Mouse (Mus musculus) limb, embryonic 10.5 days (tissue): ENCODE results near the gene Vash1. TPM values are rescaled to one million over a fixed set of nuclear protein-coding genes. Genes with fewer than 3 reads are reported as not detected.

Source experiments
- polyA plus RNA-seq: library from polyadenylated mRNA; unstranded; fragments of >200 nt; fragmentation: Nextera tagmentation; extraction: Ambion mirVana; gene quantifications from 2 replicates; pipeline ENCODE4 v1.2.1, GENCODE M21; 2016

Vash1 gene
- polyA plus RNA-seq, 1 experiment from 2014 or later = 9.5 TPM

Other genes starting within 250 kb of the Vash1 start
- 11.0 and 11.9 TPM in 2 replicates for gene Angel1, start 47.8 kb downstream of the Vash1 start, polyA plus RNA-seq
- gene Lrrc74a, start 55.7 kb downstream of the Vash1 start, polyA plus RNA-seq = not detected in 2 replicates
- gene Irf2bpl, start 206.1 kb downstream of the Vash1 start, polyA plus RNA-seq = 11.9 and 22.6 TPM in 2 replicates